Mouse (Mus musculus) thymus, postnatal 25 days (tissue): Measurements from ENCODE around the gene Pax2.

ENCODE experiments used
- DNase-seq: peaks from one replicate; pipeline ENCODE4 v3.0.0; 2022

Gene Pax2

DNA sequence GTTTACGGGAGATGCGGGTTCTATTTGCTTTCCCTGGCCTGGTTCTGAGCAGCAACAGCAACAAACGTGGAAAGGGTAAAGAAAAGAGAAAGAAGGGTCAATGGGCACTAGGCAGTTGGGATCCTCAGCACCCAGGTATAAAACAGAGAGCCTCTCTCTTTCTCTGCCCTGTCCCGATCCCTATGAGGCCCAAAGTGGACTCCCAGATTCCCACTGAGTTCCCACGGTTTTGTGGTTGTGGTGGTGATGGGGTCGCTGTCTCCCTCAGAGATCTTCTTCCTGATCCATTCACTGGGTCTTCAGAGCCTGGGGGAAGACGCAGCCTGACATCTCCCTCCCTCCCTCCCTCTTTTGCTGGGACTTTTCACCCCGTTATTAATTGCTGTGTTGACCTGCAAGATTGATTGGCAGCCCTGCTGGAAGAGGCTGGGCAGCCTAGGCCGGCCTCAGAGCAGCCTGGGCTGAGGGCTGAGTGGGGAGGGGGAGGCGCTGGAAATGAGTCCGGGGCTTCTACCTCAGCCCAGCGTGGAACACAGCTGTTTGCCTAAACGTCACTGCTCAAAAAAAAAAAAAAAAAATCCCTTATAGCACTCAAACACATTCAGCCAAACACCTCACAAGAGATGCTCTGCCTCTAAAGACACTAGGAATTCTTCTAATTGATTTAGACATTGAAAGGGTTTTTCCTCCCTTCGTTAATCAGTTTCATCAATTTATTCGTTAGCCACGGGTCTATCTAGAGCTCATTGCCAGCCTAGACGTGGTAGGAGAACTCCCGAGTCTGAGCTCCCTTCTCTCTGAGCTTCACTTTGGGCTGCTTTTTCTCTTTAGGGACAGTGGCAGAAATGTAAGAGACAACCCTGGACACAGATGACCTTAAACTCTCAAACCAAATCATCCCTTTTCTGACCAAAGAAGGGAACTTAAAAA lies 6.5 kb upstream of the Pax2 start:
- no peak for DNase-seq

DNA sequence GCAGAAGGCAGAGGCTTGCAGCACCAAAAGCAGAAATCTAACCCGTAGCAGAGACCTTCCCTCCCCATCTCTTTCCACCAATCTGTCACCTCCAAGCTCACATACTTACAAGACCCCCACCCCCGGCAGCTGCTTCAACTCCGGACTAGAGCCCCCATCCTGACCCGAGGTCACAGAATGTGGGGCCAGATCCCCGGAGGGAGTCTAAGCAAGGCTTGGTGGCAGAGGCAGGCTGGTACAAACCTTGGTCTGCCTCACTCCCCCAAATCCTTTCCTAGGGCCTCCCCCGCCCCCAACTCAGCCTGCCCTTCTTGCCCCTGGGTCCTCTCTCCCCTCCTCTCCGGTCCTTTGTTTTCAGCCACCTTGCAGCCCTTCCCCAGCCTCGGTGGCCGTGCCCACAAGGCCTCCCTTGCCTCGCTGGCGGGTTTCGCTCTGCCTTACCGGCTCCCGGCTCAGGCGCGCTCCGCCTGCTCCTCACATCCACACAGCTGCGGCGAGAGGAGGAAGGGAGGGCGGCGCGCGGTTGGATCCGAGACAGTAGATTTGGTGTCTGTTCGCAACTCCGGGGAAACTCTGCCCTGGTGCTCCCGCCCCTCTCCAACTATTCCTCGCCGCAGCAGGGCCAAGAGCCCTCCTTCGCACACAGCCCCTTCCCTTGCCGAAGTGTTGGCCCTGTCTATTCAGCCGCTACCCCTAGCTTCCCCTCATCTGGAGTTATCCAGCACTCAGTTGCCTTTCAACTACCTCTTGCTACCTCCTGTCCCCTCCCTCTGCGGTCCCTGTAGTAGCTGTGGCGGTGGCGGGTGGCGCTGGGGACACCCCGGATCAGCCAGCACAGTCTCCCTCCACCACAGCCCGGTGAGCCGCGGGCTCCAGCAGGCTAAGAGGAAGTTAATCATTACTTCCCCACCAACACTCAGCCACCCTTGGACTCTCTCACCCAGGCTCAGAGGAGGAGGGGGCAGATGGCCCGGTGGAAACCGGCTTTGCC lies 5.5 kb upstream of the Pax2 start:
- no peak for DNase-seq

DNA sequence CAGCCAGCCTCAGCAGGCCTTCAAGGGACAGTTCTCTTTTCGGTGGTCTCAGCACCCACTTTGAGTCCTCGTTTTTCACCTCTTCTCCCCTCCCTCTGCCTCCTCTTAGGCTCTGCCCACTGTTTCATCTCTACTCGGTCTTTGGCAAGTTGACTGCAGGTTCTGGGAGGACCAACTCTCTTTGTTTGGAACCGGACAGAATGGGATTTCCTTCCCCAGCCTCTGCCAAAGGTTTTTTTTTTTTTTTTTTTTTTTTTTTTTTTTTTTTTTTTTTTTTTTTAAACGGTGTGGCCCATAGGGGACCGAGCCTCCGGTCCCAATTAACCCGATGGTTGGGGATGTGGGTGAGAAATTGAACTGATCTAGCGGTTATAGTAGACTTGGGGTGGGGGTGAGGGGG lies 4.8 kb upstream of the Pax2 start:
- DNase-seq: no peak

DNA sequence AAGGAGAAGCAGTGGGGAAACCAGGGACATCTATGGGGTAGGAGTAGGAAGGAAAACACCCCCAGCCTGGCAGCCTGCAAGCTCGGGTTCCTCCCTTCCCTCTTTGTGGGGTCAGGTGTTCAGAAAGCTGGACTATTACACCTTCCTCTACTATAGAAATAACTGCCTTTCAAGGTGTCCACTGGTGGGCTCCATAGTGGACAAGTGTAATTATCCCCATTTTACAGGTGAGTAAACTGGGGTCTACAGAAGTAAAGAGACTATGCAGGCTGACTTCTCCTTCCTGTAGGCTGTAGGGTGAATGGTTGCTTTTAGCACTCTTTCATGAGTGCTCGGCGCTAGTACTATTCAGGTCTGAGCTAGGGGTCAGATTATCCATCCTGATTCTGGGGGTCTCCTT lies 4.3 kb upstream of the Pax2 start:
- DNase-seq: no peak

DNA sequence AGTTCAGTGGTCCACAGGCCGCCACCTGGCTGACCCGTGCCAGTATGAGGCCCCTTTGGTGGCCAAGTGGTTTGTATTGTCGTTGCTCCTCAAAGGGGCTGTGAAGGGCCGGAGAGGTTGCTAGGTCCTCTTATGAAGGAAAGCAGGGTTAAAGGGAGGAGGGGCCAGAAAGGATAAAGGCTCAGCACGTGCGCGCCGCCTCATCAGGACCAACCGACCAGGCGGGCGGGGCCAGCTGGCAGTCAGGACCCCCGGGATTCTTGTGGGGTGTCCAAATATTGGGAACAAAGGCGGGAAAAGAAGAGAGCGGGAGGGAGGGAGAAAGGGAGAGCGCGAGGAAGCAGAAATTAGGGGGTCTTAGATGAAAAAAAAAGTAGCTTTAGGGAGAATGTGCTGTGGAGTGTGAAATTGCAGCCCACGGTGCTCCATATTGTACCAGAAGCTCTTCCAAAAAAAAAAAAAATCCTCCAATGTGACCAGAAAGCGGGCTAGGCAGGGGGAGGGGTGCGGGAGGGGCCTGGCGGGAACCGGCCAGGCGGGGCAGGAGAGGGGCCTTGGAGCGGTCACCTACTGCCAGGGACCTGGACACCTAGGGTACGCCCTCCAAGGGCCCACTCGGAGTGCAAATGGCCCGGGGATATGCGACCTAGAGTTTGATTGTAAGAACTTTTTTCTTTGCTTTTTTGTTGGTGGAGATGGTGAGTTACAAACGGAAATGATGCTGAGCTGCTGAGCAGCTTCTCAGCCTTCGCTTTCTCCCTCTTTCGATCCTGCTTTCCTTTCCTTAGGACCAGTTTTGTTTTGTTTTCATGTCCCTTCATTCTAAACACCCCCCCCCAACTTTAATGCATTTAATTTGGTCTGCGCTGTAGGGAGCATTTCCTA lies 3.5 kb upstream of the Pax2 start:
- no peak for DNase-seq

DNA sequence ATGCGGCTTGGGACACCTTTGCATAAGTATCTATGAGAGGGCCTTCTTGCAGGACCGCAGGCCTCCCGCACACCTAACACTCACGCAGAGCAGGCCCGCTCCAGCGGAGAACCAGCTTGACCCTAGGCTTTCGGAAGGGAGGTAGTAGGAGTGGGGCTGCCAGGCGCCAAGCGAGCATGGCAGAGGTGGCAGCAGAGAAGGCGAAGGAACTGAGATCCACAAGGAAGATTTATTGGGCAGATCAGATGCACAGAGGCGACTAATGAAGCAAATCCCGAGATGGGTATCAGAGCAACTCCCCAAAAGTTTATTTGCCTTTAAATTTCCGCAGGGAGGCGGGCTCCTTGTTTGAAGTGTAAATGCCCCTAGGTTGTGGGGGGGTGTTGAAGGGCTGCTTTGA lies 2.5 kb upstream of the Pax2 start:
- DNase-seq: no peak

DNA sequence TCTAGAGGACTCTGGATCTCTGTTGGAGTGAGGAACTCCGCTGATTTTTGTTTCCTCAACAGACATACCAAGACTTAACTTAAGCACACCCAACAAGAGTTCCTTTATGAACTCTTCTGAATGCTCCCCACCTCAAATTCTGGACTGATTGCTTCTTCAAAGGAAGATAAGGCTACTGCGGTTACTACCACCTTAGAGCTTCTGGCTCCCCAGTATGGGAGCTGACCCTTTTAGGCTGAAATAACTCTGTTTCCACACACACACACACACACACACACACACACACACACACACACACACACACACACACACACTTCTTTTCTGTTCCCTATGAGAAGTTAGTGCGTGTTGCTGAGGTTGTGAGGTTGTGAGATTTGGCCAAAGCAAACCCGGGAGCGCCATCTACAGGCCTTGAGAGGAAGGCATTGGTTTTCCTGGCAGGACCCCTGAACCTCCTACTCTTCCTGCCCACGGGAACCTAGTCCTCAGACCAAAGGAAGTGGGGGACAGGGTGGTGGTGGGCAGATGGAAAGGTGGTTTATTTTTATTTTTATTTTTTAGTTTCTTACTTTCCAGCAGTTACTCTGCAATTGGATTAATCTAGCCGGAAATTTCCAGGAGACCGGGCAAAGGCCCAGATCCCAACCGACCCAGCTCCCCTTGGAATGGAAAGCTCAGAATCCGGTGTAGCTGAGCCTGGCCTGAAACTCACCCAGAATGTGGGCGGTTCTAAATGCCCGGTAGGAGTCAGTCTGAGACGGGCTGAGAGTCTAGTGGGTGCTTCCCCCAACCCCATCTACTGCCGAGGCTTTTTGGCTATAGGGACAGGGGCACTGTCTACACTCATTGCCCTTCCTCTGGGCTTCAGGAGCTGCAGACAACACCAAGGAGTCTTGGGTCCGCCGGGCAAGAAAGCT lies 1.1 kb upstream of the Pax2 start:
- peak; percentile 18 for DNase-seq

DNA sequence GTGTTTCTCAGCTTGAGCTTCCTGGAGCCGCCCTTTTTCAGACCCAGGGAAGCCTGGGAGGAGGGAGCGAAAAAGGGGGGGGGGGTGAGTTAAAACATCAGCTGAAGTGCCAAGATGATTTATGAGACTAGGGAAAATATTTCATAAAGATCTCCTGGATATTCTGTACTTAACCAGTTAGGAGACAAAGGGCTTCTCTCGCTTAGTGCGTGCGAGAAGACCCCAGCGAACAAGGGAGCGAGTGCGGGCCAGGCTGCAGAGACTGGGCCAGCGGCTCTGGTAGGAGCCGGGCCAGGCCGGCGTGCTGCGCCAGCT lies 510 bp upstream of the Pax2 start:
- DNase-seq: no peak

DNA sequence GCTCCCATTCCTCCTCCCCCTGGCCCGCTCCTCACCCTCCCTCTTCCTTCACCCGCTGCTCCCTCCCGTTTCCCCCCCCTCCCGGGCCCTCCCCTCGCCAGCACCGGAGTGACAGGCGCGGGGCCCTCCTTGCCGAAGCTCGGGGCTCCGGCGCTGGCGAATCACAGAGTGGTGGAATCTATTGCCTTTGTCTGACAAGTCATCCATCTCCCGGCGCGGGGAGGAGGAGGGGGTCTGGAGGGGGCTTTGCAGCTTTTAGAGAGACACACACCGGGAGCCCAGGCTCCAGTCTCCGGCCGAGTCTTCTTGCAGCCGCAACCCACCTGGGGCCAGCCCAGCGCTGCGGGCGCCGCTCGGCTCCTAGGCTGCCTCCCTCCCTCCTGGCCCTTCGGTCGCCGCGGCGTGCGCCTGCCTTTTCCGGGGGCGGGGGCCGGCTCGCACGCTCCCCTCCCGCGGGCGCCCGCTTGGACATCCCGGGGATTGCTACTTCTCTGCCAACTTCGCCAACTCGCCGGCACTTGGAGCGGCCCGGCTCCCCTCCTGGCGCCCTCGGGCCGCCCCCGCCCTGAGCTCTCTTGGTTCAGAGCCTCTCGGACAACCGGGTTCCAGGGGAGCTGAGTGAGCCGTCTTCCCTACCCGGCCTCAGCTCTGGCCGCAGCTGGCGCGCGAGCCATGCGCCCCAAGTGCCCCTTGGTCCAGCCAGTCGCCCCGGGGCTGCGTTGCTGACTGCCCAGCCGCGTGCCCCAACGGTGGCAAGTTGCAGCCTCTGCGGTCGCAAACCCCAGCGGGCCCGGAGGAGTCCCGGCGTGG lies 781 bp downstream of the Pax2 start:
- DNase-seq: no peak

DNA sequence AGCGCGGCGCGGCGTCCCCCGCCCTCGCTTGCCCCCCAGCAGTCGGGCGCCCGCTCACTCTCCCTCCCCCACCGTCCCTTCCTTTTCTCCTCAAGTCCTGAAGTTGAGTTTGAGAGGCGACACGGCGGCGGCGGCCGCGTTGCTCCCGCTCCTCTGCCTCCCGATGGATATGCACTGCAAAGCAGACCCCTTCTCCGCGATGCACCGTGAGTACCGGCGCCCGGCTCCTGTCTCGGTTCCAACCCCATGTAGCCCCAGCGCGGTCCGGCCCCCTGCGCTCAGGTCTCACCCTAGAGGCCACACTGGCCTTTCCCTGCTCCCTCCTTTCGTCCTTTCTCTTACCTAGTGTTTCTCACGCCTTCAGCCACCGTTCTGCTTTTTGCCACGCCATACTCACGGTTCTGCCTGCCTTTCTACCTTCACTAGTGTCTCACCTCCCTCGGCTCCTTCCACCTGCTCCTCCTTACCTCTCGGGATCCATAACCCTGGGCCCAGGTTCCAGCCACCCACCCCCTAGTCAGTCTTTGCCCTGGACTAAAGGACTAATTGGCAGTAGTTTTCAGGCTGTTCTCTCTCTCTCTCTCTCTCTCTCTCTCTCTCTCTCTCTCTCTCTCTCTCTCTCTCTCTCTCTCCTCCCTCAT lies 1.5 kb downstream of the Pax2 start:
- DNase-seq: no peak

DNA sequence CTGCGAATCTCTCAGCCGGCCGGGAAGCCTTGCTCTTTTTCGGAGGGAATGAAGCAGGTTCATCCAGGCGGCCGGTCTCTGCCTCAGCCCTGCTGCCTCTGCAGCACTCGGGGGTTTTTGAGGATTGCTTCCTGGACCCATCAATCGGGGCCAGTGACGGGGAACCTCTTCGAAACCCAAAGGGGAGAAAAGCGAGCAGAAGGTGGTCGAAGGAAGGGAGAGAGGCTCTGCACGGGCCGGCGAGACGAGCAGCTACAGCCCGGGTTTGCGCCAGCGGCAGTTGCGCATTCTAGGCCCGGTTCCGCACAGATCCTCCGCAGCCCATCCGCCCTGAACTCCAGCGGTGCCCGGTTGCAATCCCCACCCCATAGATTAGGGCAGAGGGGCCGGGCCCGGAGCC lies 3.0 kb downstream of the Pax2 start:
- DNase-seq: no peak

DNA sequence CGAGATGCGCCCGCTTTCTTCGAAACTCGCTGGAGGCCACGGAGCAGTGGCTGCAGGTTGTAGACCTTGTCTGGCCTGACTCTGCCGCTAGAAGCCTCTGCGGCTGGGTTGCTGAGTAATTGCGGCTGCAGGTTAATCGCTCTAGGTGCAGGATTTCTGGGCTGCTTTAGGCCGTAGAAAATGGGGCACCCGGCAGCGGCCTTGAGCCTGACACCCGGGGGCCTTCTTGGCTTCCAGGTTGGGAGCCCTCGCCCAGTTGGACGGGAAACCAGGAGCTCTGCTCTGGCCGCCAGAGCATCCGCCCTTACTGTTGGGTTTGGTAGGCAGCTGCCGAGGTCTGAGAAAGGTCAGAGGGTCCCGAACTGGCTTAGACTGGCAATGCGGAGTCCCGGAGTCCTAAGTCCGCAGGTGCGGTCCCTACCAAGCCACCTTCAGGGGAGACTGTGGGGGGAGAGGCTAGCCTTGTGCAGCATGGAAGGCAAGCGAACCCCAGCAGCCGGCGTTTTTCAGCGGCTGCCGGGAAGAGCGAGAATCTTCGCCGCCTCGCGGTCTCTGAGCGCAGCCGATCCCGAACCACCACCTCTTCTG lies 3.8 kb downstream of the Pax2 start:
- no peak for DNase-seq

DNA sequence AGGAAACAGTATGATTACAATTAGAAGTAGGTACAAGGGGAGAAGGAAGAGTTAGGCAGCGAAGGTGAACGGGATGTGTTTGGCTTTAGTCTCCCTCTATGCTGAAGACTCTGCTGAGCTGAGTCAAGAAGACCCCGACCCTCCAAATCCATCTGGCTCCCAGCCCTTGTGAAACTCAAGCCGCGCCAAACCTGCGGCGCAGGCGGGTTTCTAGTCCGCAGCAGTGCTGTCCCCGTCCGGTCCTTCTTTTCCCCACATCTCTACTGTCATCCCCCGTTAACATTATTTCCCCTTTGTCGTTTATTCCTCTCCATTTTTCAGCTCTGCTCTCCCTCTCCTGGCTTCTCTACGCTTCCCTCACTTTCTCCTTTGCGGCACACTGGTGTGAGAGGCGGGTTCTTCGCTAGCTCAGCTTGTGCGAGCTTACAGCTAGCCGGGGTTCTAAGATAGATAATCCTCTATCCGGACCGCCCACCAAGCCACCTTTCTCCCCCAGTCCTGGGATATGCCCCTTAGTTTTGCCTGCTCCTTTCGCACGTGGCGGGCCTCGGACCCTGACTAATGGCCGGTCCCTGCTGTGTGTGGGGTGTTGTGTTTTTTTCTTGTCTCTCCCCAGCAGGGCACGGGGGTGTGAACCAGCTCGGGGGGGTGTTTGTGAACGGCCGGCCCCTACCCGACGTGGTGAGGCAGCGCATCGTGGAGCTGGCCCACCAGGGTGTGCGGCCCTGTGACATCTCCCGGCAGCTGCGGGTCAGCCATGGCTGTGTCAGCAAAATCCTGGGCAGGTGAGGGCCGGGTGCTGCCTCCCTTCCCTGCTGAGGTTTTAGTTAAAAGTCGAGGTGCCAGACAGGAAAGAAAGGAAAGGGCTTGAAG lies 4.7 kb downstream of the Pax2 start:
- DNase-seq: no peak

DNA sequence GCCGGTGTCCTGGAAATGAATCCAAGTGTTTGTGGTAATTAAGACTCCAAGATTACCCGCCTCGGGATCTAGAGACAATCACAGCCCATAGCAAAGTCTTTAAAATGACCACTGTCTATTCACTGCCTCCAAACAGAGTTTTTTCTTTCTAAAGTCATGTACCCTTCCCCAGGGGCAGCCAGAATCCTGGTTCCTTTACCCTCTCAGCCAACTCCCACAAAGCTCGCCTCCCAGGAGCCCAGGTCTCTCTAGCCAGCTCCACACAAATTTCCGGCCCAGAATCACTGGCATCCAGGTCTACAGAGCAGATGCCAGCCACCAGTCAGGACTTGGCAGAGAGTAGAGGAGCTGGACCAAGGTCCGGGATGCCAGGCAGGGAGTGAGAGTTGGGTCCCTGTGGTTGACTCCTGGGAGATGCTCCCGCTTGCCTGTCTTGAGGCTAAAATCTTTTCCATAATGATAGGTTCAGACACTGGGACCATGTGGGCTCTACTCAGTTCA lies 6.3 kb downstream of the Pax2 start:
- no peak for DNase-seq

DNA sequence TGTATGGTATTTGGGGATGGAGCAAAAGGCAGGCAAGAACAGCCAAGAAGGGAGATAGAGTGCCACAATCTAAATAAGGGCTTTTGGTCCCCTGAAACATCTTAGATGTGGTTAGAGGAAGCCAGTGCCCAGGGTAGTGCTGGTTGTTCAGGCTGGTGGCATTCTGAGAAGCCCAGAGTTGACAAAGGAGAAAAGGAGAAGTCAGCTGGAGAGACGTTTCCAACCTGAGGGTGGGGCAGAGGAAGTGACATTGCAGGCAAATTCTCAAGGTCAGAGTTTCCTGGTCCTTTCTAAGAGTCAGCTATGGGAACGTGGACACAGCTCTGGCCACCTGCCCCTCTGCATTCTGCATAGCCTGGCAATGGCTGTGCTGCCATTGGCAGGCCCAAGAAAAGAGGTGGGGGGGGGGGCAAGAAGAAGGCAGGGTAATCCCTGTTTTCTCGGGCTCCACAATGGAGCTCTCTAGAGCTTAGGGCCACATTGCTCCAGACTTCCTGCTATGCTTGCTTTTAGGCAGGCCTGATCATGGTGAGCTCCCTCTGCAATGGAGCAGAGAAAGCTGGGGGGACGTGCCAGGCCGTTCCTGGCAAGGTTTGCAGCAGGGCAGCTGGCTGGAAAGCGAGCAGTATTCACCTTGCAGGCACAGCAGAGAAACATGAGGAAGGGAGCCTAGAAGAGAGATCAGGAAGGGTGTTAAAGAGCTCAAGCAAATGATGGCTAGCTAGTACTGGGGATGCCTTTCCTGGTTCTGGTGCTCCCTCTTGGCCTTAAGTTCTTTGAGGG lies 14.6 kb downstream of the Pax2 start:
- no peak for DNase-seq

DNA sequence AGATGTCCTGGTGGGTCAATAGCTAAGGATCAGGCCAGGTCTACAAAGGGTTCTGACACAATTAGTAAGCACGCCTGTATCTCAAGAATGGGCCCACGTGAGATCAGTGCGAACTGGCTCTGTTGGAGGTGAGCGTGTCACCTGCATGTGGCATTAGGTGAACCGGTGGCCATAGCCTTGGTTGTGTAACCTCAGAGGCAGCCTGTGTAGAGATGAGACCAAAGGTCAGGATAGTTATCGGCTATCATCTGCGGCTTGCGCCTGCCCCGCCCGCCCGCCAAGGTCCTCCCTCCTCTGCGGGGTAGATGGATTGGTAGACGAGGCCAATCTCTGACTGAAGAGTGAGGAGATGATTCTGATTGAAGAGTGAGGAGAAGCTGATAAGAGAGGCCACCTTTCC lies 15.7 kb downstream of the Pax2 start:
- no peak for DNase-seq

DNA sequence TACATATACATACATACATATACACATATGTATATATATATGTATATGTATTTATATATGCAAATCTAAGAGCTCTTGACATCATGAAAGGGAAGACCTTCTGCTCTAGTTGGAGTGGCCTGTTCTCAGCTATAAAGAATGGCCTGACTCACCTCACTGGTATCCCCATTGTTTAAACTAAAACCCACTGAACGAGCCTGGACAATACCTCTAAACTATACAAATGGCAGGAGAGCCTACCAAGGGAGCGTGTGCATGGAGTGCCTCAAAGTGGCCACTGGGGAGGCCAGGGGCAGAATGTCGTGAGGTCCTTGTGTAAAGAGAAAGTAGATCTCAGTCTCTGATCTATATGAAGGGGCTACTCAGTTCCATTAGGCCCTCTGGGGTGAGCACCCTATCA lies 26.1 kb downstream of the Pax2 start:
- DNase-seq: no peak

DNA sequence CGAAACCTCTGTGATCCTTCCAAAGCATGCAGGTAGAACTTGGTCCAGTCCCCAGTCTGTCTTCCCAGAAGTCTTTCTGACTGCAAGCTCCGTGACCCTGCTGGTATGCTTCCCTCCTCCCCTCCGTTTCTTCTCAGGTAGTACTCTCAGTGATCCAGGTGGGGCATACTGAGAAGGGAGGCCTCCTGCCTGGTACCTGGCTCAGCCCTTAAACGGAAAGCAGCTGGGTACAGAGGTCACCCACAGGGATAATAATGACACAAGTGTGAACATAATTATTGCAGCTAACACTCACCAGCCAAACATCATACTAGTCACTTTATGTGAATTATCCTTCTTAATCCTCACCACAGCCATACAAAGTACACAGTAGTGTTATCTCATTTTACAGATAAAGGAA lies 28.5 kb downstream of the Pax2 start:
- no peak for DNase-seq
